Mouse (Mus musculus): ENCODE results near the gene Per2.

DNA sequence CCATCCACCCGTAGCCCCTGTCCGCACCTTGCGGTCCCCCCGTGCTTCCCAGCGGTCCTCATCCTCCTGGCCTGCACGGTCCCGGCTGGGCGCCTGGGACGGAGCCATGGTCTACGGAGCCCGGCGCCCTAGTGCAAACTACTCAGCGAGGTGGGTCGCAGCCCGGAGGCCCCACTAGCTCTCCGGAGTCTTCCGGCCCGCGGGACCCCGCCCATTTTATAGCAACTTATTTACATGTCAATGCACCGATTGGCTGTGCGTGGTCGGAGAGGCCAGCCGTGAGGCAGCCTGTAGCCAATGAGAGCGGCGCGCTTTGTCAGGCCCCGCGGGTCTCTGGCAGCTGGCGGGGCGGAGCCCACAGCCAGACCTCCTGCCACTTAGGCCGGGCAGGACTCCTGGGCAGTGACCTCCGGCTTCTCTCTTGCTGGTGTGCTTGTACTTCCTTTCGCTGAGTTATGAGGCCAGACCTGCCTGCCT, 46.1 kb downstream of the Per2 start:
- no peak for TF ChIP-seq CTCF (IDR thresholded peaks at IDR 0.05; ENCODE audit: low read depth, low read length)
- TF ChIP-seq POLR2A (IDR thresholded peaks at IDR 0.05; ENCODE audit: borderline replicate concordance, low read depth, low read length) = no peak; the same call in 1 of the 2 replicates
